Mouse (Mus musculus) left cerebral cortex, adult 8-10 months (tissue): Measurements from ENCODE around the gene Mlxip. TPM values are rescaled to one million over a fixed set of nuclear protein-coding genes. Genes with fewer than 3 reads are reported as not detected.

ENCODE experiments used
- DNase-seq, 2 experiments: peaks; one replicate each; pipeline ENCODE4 v3.0.0; 2022; ENCODE audit warnings: low spot score in 2 of 2
- total RNA-seq, 4 experiments: library from RNA; stranded (reverse); gene quantifications; 2 replicates each; pipeline ENCODE4 v1.2.4; 2022

The Mlxip gene
- total RNA-seq, 4 experiments from 2014 or later: 12.7 to 16.3 (median 14.7) TPM

DNA sequence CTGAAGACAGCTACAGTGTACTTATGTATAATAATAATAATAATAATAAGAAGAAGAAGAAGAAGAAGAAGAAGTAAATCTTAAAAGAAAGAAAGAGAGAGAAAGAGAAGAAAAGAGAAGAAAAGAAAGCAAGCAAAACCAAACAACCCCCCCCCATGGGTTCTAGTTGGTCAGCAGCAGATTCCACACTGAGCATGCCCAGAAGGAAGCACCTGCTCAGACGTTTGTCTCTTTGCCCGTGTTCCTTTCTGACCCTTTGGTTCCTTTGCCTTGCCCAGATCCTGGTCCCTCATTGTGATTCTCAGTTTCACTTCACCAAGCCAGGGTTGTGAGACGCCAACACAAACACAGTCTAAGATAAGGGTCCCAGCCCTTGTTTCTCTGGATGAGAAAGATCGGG, 107.4 kb downstream of the Mlxip start:
- no peak for DNase-seq

Other genes starting within 250 kb of the Mlxip start
- gene Psmd9, start 225.4 kb upstream of the Mlxip start, total RNA-seq: 10 to 100 TPM; 24.3 to 36.7 (median 27.7) TPM
- not detected for gene Hpd, start 212.1 kb upstream of the Mlxip start, total RNA-seq
- gene Wdr66, start 142.7 kb upstream of the Mlxip start, total RNA-seq: 1 to 10 TPM; 2.3 to 6.6 (median 5.5) TPM
- 10 to 100 TPM; 62.3 to 67.1 (median 64.6) TPM for gene Bcl7a, start 51.0 kb upstream of the Mlxip start, total RNA-seq
- gene Lrrc43, start 94.5 kb downstream of the Mlxip start, total RNA-seq: under 1 TPM; 0.17 to 0.53 (median 0.39) TPM
- not detected for gene Il31, start 94.7 kb downstream of the Mlxip start, total RNA-seq
- gene B3gnt4, start 115.7 kb downstream of the Mlxip start, total RNA-seq: 1 to 10 TPM; 1.1 to 1.6 (median 1.4) TPM
- 10 to 100 TPM; 29.5 to 32.5 (median 31.8) TPM for gene Diablo, start 129.4 kb downstream of the Mlxip start, total RNA-seq
- 1 to 10 TPM in 3 of 4 experiments, under 1 TPM in 1; 0.95 to 6.1 (median 5.2) TPM for gene Gm49027, start 130.7 kb downstream of the Mlxip start, total RNA-seq
- 100 to 1,000 TPM in 3 of 4 experiments, 10 to 100 TPM in 1; 91.1 to 105 (median 103) TPM for gene Vps33a, start 178.2 kb downstream of the Mlxip start, total RNA-seq